Mouse (Mus musculus) MEL (cell line): ENCODE results near the gene Ttll1. TPM values are rescaled to one million over a fixed set of nuclear protein-coding genes. Genes with fewer than 3 reads are reported as not detected.

Experiments used
- DNase-seq: peaks from one replicate; pipeline ENCODE4 v3.0.0; 2011; ENCODE audit warnings: low read depth, low spot score
- H3K27ac ChIP-seq: 2 replicates; pipeline ENCODE4 v1.5.1; 2012; ENCODE audit warnings: low read depth, mild to moderate bottlenecking, control low read depth, low read length, moderate library complexity; ENCODE audit not compliant: control insufficient read depth
- H3K27me3 ChIP-seq, 2 experiments: fragments of 150-350 bp in 1 of 2; sonication (generic) in 1 of 2; 2 replicates each; pipeline ENCODE4 v1.6.1; 2012; ENCODE audit warnings: low read length in 2 of 2, mild to moderate bottlenecking in 2 of 2, improper control_type of control experiment in 1 of 2, moderate library complexity in 1 of 2; ENCODE audit not compliant: insufficient read depth in 2 of 2, control insufficient read depth in 1 of 2
- H3K36me3 ChIP-seq, 2 experiments: 2 replicates each; pipeline ENCODE4 v1.6.1; 2012 to 2014; ENCODE audit warnings: low read length in 2 of 2, improper control_type of control experiment in 1 of 2, inconsistent platforms in 1 of 2, mild to moderate bottlenecking in 1 of 2; ENCODE audit not compliant: insufficient read depth in 2 of 2, control insufficient read depth in 1 of 2
- H3K4me1 ChIP-seq, 2 experiments: fragments of 150-350 bp in 1 of 2; sonication (generic) in 1 of 2; 2 replicates each; pipeline ENCODE4 v1.6.1; 2012; ENCODE audit warnings: low read length in 2 of 2, improper control_type of control experiment in 1 of 2, mild to moderate bottlenecking in 1 of 2; ENCODE audit not compliant: insufficient read depth in 2 of 2, control insufficient read depth in 1 of 2
- H3K4me3 ChIP-seq, 2 experiments: fragments of 150-350 bp in 1 of 2; sonication (generic) in 1 of 2; 2 replicates each; pipeline ENCODE4 v1.5.1; 2012; ENCODE audit warnings: low read depth in 2 of 2, low read length in 2 of 2, mild to moderate bottlenecking in 2 of 2, moderate library complexity in 2 of 2, control low read depth in 1 of 2, improper control_type of control experiment in 1 of 2; ENCODE audit not compliant: control insufficient read depth in 1 of 2, insufficient read depth in 1 of 2
- H3K79me2 ChIP-seq: 2 replicates; pipeline ENCODE4 v1.6.1; 2012; ENCODE audit warnings: mild to moderate bottlenecking, low read length, moderate library complexity; ENCODE audit not compliant: control insufficient read depth, poor library complexity, insufficient read depth
- H3K9ac ChIP-seq: 2 replicates; pipeline ENCODE4 v1.6.1; 2012; ENCODE audit warnings: low read depth, mild to moderate bottlenecking, control low read depth, low read length, moderate library complexity; ENCODE audit not compliant: control insufficient read depth, poor library complexity, severe bottlenecking
- H3K9me3 ChIP-seq: fragments of 150-350 bp; sonication (generic); replicated peaks from 2 replicates; pipeline ENCODE4 v1.6.1; 2012; ENCODE audit warnings: mild to moderate bottlenecking, low read length, improper control_type of control experiment, moderate library complexity; ENCODE audit not compliant: insufficient read depth
- CHD1 ChIP-seq: IDR thresholded peaks from 2 replicates; pipeline ENCODE4 v1.6.1; 2012; ENCODE audit warnings: low read depth, mild to moderate bottlenecking, inconsistent platforms, low read length, improper control_type of control experiment
- CHD2 ChIP-seq: IDR thresholded peaks from 2 replicates; pipeline ENCODE4 v1.6.1; 2011; ENCODE audit warnings: low read length, improper control_type of control experiment
- CTCF ChIP-seq, 3 experiments: IDR thresholded peaks in 2 of 3; conservative IDR thresholded peaks in 1 of 3; 2 replicates each; pipeline ENCODE4 v1.5.1; 2011 to 2012; ENCODE audit warnings: low read length in 3 of 3, low read depth in 2 of 3, mild to moderate bottlenecking in 2 of 3, improper control_type of control experiment in 1 of 3, inconsistent platforms in 1 of 3, mixed read lengths in 1 of 3, moderate library complexity in 1 of 3; ENCODE audit not compliant: control insufficient read depth in 1 of 3, insufficient read depth in 1 of 3, poor library complexity in 1 of 3, severe bottlenecking in 1 of 3
- E2F4 ChIP-seq: IDR thresholded peaks from 2 replicates; pipeline ENCODE4 v1.6.1; 2011; ENCODE audit warnings: low read depth, low read length, improper control_type of control experiment, borderline replicate concordance
- HCFC1 ChIP-seq: IDR thresholded peaks from 2 replicates; pipeline ENCODE4 v1.6.1; 2012; ENCODE audit warnings: low read depth, mild to moderate bottlenecking, inconsistent platforms, low read length, improper control_type of control experiment, moderate library complexity
- JUND ChIP-seq: IDR thresholded peaks from 2 replicates; pipeline ENCODE4 v1.6.1; 2011; ENCODE audit warnings: low read depth, mild to moderate bottlenecking, improper control_type of control experiment, low read length
- KAT2A ChIP-seq: conservative IDR thresholded peaks from 2 replicates; pipeline ENCODE4 v1.6.1; 2012; ENCODE audit warnings: low read depth, low read length, improper control_type of control experiment, inconsistent platforms
- MAFK ChIP-seq: IDR thresholded peaks from 2 replicates; pipeline ENCODE4 v1.6.1; 2011; ENCODE audit warnings: low read depth, mild to moderate bottlenecking, low read length, improper control_type of control experiment, borderline replicate concordance
- MAX ChIP-seq: IDR thresholded peaks from 2 replicates; pipeline ENCODE4 v1.6.1; 2011; ENCODE audit warnings: low read length, improper control_type of control experiment
- MAZ ChIP-seq: IDR thresholded peaks from 2 replicates; pipeline ENCODE4 v1.6.1; 2012; ENCODE audit warnings: low read depth, mild to moderate bottlenecking, inconsistent platforms, low read length, improper control_type of control experiment
- MEF2A ChIP-seq: IDR thresholded peaks from 2 replicates; pipeline ENCODE4 v1.6.1; 2014; ENCODE audit warnings: low read depth, mild to moderate bottlenecking, inconsistent platforms, low read length, improper control_type of control experiment; ENCODE audit not compliant: poor library complexity, insufficient replicate concordance, severe bottlenecking; ENCODE audit errors: extremely low read depth
- POLR2AphosphoS5 ChIP-seq: IDR thresholded peaks from 2 replicates; pipeline ENCODE4 v1.6.1; 2012; ENCODE audit warnings: low read depth, borderline replicate concordance, mild to moderate bottlenecking, inconsistent platforms, low read length, moderate library complexity, mixed read lengths
- RAD21 ChIP-seq: IDR thresholded peaks from 2 replicates; pipeline ENCODE4 v1.6.1; 2011; ENCODE audit warnings: mild to moderate bottlenecking, low read depth, low read length, improper control_type of control experiment
- RCOR1 ChIP-seq: IDR thresholded peaks from 2 replicates; pipeline ENCODE4 v1.6.1; 2012; ENCODE audit warnings: low read depth, mild to moderate bottlenecking, inconsistent platforms, low read length, improper control_type of control experiment
- TAL1 ChIP-seq: IDR thresholded peaks from 2 replicates; pipeline ENCODE4 v1.6.1; 2012; ENCODE audit warnings: mild to moderate bottlenecking, inconsistent platforms, low read length, moderate library complexity, mixed read lengths
- TBP ChIP-seq: IDR thresholded peaks from 2 replicates; pipeline ENCODE4 v1.8.0; 2011; ENCODE audit warnings: low read depth, low read length, improper control_type of control experiment
- USF1 ChIP-seq: IDR thresholded peaks from 2 replicates; pipeline ENCODE4 v1.6.1; 2014; ENCODE audit warnings: low read depth, mild to moderate bottlenecking, inconsistent platforms, low read length, improper control_type of control experiment, moderate library complexity
- ZKSCAN1 ChIP-seq: IDR thresholded peaks from 2 replicates; pipeline ENCODE4 v1.6.1; 2012; ENCODE audit warnings: low read depth, mild to moderate bottlenecking, inconsistent platforms, low read length, improper control_type of control experiment, moderate library complexity
- ZNF384 ChIP-seq: IDR thresholded peaks from 2 replicates; pipeline ENCODE4 v1.6.1; 2012; ENCODE audit warnings: low read depth, mild to moderate bottlenecking, inconsistent platforms, low read length, improper control_type of control experiment
- polyA plus RNA-seq, 2 experiments: library from polyadenylated mRNA; stranded (reverse) in 1 of 2; unstranded in 1 of 2; fragments of >175 nt in 1 of 2; fragments of >200 nt in 1 of 2; gene quantifications; 2 replicates each; pipeline versions ENCODE4 v1.2.1 to v1.2.4; 2012; ENCODE audit warnings: low replicate concordance in 2 of 2, low read depth in 1 of 2; ENCODE audit not compliant: insufficient read length in 2 of 2, insufficient read depth in 1 of 2, missing spikeins in 1 of 2
- total RNA-seq: library from RNA; depleted of rRNA; stranded (reverse); fragments of 300-350 nt; gene quantifications from 2 replicates; pipeline ENCODE4 v1.2.3, GENCODE M21; 2012

Gene Ttll1
- total and polyA plus RNA-seq, 3 experiments = 3.4 to 14.1 TPM; not detected in 1

- no peak overlapping the region for H3K4me3 ChIP-seq
- H3K27me3 ChIP-seq = no peaks in the 10 kb centered on the region
- no peak for DNase-seq
- no peaks in the 10 kb centered on the region for H3K9me3 ChIP-seq
- peaks cover 46% of the 10 kb centered on the region for H3K79me2 ChIP-seq
- peaks cover 0 to 14% of the 10 kb centered on the region in 2 experiments; a peak in 2 of 4 replicates for H3K36me3 ChIP-seq
- H3K9ac ChIP-seq = no peak overlapping the region
- TF ChIP-seq KAT2A = no peak
- no peak for TF ChIP-seq CTCF (IDR thresholded peaks at IDR 0.05 in 2 of 3, conservative IDR thresholded peaks at IDR 0.05 in 1 of 3; ENCODE audit: control insufficient read depth in 1 of 3, insufficient read depth in 1 of 3, low read depth in 2 of 3, low read length in 3 of 3, poor library complexity in 1 of 3, severe bottlenecking in 1 of 3)
- TF ChIP-seq TAL1 = no peak
- TF ChIP-seq POLR2AphosphoS5 = no peak
- TF ChIP-seq JUND = no peak
- no peak for TF ChIP-seq ZKSCAN1
- TF ChIP-seq MAFK = no peak
- no peak for TF ChIP-seq RAD21
- TF ChIP-seq ZNF384 = no peak
- TF ChIP-seq MAX = no peak
- TF ChIP-seq CHD2 = no peak
- TF ChIP-seq CHD1 = no peak
- TF ChIP-seq TBP = no peak
- peaks cover 13 to 18% of the 10 kb centered on the region in 2 experiments for H3K4me1 ChIP-seq
- H3K27ac ChIP-seq = no peak overlapping the region
Observed at GRCm38 (mm10) chr15:83445383-83445782, 65.3 kb downstream of the Ttll1 start.

- H3K9me3 ChIP-seq = no peaks in the 10 kb centered on the region
- H3K4me1 ChIP-seq = peaks cover 13 to 20% of the 10 kb centered on the region in 2 experiments
- no peaks in the 10 kb centered on the region for H3K27me3 ChIP-seq
- TF ChIP-seq MEF2A (no peak), MAZ (no peak), USF1 (no peak), RCOR1 (no peak), E2F4 (no peak), HCFC1 (no peak), CTCF (IDR thresholded peaks at IDR 0.05 in 2 of 3, conservative IDR thresholded peaks at IDR 0.05 in 1 of 3; ENCODE audit: control insufficient read depth in 1 of 3, insufficient read depth in 1 of 3, low read depth in 2 of 3, low read length in 3 of 3, poor library complexity in 1 of 3, severe bottlenecking in 1 of 3) (no peak), JUND (no peak)
- H3K9ac ChIP-seq = no peak overlapping the region
- no peak overlapping the region for H3K4me3 ChIP-seq
- H3K36me3 ChIP-seq = peaks cover 0 to 16% of the 10 kb centered on the region in 2 experiments; a peak in 2 of 4 replicates
- no peak for DNase-seq
- H3K79me2 ChIP-seq = peaks cover 38% of the 10 kb centered on the region
- no peak overlapping the region for H3K27ac ChIP-seq
Observed at GRCm38 (mm10) chr15:83444425-83444824, 66.3 kb downstream of the Ttll1 start.
